Mouse (Mus musculus) embryonic facial prominence, embryonic 13.5 days (tissue): ENCODE measurements around the gene Kcne3. TPM values are rescaled to one million over a fixed set of nuclear protein-coding genes. Genes with fewer than 3 reads are reported as not detected.

Experiments
- ATAC-seq: fragments of 200-750 bp; cut with Nextera tagmentation; 2 replicates; pipeline ENCODE4 v1.8.0; 2017; ENCODE audit warnings: low read depth; ENCODE audit not compliant: insufficient number of reproducible peaks, insufficient read depth, low FRiP score, low TSS enrichment
- H3K27ac ChIP-seq: fragments of 300-500 bp; sonication (generic); 2 replicates; pipeline ENCODE4 v1.5.1; 2015; ENCODE audit warnings: moderate library complexity, mild to moderate bottlenecking, inconsistent platforms
- H3K27me3 ChIP-seq: fragments of 300-500 bp; sonication (generic); 2 replicates; pipeline ENCODE4 v1.6.1; 2015; ENCODE audit warnings: mild to moderate bottlenecking, inconsistent platforms
- H3K36me3 ChIP-seq: fragments of 300-500 bp; sonication (generic); 2 replicates; pipeline ENCODE4 v1.6.1; 2015; ENCODE audit warnings: mild to moderate bottlenecking, inconsistent platforms
- H3K4me1 ChIP-seq: fragments of 300-500 bp; sonication (generic); 2 replicates; pipeline ENCODE4 v1.6.1; 2015; ENCODE audit warnings: inconsistent platforms
- H3K4me2 ChIP-seq: fragments of 300-500 bp; sonication (generic); 2 replicates; pipeline ENCODE4 v1.6.1; 2015; ENCODE audit warnings: moderate library complexity, mild to moderate bottlenecking, inconsistent platforms
- H3K4me3 ChIP-seq: fragments of 300-500 bp; sonication (generic); 2 replicates; pipeline ENCODE4 v1.5.1; 2015; ENCODE audit warnings: mild to moderate bottlenecking, inconsistent platforms
- H3K9ac ChIP-seq: fragments of 300-500 bp; sonication (generic); 2 replicates; pipeline ENCODE4 v1.6.1; 2015; ENCODE audit warnings: mild to moderate bottlenecking, inconsistent platforms
- H3K9me3 ChIP-seq: fragments of 300-500 bp; sonication (generic); 2 replicates; pipeline ENCODE4 v1.6.1; 2016; ENCODE audit warnings: inconsistent platforms
- WGBS: fragments of 180-500 bp; shearing (Covaris S2); methylation state at CpG from one replicate; pipeline ENCODE4 v1.1.7; 2015; ENCODE audit warnings: mixed read lengths; 5-methylcytosine and 5-hydroxymethylcytosine counted together
- polyA plus RNA-seq: library from polyadenylated mRNA; unstranded; fragments of >200 nt; fragmentation: Nextera tagmentation; extraction: Ambion mirVana; gene quantifications from 2 replicates; pipeline ENCODE4 v1.2.1, GENCODE M21; 2015

The Kcne3 gene
- polyA plus RNA-seq, 1 experiment from 2014 or later, result 16.2 TPM

DNA sequence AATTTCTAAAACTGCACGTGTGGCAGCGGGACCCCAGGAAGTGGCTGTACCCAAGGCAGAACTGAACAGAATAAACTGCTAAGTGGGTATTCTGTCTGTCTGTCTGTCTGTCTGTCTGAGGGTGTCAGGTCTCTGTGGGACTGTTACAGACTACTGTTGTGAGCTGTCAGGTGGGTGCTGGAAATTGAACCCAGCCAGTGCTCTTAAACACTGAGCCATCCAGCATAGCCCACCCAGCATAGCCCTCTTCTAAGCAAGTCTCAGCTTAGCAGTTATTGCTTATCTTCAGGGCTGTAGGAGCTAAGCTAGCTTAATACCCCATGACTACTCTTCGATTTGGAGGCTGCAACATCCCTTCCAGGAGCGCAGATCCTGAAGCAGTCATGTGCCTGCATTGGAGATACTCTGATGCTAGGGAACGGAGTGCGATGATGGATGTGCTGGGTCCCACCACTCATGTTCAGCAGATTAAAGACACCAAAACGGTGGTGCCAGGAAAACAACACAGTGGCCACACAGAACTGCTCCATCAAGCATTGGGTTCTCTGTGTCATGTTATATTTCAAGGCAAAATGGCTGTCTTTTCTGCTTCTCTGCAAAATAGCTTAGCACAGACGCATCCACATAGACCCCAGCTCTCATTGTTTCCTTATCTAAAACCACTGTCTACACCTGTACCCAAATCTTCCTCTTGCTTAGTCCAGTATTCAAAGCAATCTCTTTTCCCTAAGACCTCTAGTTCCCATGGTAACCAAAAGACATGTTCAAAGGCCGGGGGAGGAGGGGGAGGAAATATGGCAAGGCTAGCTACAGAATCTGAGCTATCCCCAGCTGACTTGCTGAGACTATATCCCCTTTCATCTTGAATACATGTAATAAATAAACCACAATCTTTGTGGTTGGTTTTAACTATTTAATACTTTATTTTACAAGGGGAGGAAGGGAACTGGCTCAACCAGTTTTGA, 40.6 kb downstream of the Kcne3 start:
- Histone ChIP-seq H3K4me3 (no peak overlapping the region), H3K9ac (no peak overlapping the region), H3K27ac (no peak overlapping the region), H3K36me3 (no peaks in the 10 kb centered on the region), H3K27me3 (no peaks in the 10 kb centered on the region), H3K9me3 (no peaks in the 10 kb centered on the region), H3K4me2 (no peak overlapping the region), H3K4me1 (peaks cover 4% of the 10 kb centered on the region; the same call in 1 of the 2 replicates)
- ATAC-seq, result no peak
- WGBS, result 71% methylated on average over 9 of the region's 9 CpGs

DNA sequence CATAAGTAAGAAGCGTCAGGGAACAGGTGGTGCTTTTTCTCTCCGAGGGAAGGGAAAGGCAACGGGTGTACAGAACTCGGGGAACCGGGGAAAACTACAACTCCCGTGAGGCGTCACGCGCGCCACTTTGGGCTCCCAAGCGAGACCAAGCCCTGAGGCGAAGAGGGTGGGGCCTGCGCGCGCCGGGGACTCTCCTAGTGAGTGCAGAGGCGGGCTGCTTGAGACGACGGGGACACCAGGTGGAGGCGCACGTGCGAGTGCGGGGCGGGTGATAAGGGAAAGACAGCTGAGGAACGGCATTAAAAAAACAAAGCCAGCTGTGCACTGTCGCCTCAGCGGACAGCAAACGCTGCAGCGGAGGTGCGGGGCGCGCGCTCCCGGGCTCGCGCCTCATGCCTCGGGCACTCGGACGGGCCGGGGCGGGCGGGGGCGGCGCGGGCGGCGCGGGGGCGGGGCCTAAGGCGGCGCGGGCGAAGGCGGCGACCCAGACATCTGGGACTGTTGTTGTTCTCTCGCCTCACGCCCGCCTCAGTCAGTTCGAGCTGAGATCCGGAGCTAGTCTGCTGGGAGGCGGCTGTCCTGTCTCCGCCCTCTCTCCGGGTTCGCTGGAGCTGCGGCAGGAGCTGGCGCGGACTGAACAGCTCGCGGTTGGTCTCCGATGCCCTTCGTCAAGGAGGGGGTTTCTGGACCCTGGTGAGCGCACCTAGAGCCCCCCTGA, 51.0 kb downstream of the Kcne3 start, which contains the start of gene Pgm2l1:
Gene Pgm2l1 (plus strand): TSS at position 237 of the 718 bp plus-strand sequence.
- peak within 1 kb of the TSS; percentile 70 for H3K4me3 ChIP-seq
- under 1% methylated on average over 67 of the region's 72 CpGs for WGBS
- ATAC-seq, result peak; percentile 96
- no peaks in the 10 kb centered on the region for H3K36me3 ChIP-seq
- peak within 1 kb of the TSS; percentile 90 for H3K27ac ChIP-seq
- H3K4me2 ChIP-seq, result peak within 1 kb of the TSS; percentile 98
- no peaks in the 10 kb centered on the region for H3K9me3 ChIP-seq
- H3K4me1 ChIP-seq, result peaks cover 12% of the 10 kb centered on the region; the same call in 1 of the 2 replicates
- no peaks in the 10 kb centered on the region for H3K27me3 ChIP-seq
- H3K9ac ChIP-seq, result peak within 1 kb of the TSS; percentile 83

DNA sequence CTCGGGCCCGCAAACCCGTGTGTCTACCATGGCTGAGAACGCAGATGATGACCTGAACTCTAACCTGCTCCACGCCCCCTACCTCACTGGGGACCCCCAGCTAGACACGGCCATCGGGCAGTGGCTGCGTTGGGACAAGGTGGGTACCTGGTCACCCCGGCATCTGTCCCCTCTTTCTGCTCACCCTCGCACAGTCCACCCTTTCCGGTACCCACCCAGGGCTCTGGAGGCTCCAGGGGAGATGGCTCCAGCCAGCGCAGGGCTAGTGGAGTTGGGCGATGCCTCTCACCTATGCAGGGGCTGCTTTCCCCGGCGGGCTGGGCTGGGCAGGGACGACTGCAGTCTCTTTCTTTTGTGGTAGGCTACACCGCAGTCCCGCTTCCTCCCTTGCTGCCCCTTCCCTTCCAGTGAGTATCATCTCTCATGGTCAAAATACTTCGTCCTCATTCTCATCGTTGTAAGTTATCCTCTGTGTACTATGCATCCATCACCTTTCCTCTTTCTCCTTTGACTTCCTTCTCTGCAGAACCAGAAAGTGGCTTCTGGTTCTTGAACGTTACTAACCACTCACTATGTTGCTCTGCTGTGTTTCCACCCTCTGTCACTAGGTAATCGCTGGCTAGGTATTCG, 51.7 kb downstream of the Kcne3 start:
- ATAC-seq, result peak; percentile 33; the same call in 1 of the 2 replicates
- H3K27ac ChIP-seq, result peak overlapping the region; percentile 90
- peak overlapping the region; percentile 98 for H3K4me2 ChIP-seq
- H3K4me3 ChIP-seq, result peak overlapping the region; percentile 70
- H3K9ac ChIP-seq, result peak overlapping the region; percentile 83
- under 1% methylated on average over 23 of the region's 23 CpGs for WGBS
- H3K9me3 ChIP-seq, result no peaks in the 10 kb centered on the region
- H3K4me1 ChIP-seq, result peaks cover 12% of the 10 kb centered on the region; the same call in 1 of the 2 replicates
- no peaks in the 10 kb centered on the region for H3K27me3 ChIP-seq
- H3K36me3 ChIP-seq, result no peaks in the 10 kb centered on the region

DNA sequence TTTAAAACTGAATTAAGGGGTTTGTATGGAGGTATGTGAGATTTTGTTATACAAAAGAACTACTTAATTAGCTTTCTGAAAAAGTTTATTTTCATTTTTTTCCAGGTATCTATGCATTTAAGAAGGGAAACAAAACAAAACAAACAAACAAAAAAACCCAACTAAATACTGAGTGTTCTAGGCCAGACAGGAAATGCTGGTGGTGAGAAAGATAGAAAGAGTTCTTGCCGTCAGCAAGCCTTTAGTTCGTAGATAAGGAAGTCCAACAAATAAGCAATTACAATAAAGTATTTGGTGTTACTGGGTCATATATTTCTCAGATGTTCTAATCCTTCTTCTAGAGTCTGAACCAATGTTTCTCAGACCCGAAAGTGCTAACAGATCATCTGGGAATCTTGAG, 52.7 kb downstream of the Kcne3 start:
- H3K4me2 ChIP-seq, result peak overlapping the region; percentile 98
- H3K27ac ChIP-seq, result no peak overlapping the region
- 55% methylated on average over 3 of the region's 3 CpGs for WGBS
- H3K4me3 ChIP-seq, result peak overlapping the region; percentile 70
- peaks cover 12% of the 10 kb centered on the region; the same call in 1 of the 2 replicates for H3K4me1 ChIP-seq
- peak overlapping the region; percentile 56; the same call in 1 of the 2 replicates for H3K9ac ChIP-seq
- ATAC-seq, result no peak
- no peaks in the 10 kb centered on the region for H3K9me3 ChIP-seq
- H3K36me3 ChIP-seq, result no peaks in the 10 kb centered on the region
- no peaks in the 10 kb centered on the region for H3K27me3 ChIP-seq

DNA sequence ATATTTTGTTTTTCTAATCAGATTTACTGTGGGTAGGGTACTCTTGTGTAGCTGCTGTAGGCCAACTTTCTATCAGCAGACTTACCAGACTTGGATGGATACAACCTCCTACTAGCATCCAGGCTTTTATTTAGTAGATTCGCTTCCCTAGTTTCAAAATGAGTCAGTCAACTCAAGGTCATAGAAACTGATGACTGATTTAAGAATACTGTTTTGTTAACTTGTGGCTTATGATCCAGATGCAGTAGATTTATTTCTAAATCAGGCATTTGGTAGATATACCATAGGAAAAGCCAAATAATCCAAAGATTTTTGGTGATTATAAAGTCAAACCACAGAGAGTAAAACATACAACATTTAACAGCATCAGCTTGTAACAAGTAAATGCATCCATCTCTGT, 54.3 kb downstream of the Kcne3 start:
- no peak overlapping the region for H3K27ac ChIP-seq

GRCm38 (mm10) chr7:100231661-100232060, 55.4 kb downstream of the Kcne3 start:
- Histone ChIP-seq H3K27ac (no peak overlapping the region), H3K36me3 (no peaks in the 10 kb centered on the region), H3K4me1 (peaks cover 14% of the 10 kb centered on the region; the same call in 1 of the 2 replicates), H3K4me3 (no peak overlapping the region), H3K4me2 (no peak overlapping the region), H3K27me3 (no peaks in the 10 kb centered on the region), H3K9me3 (no peaks in the 10 kb centered on the region), H3K9ac (no peak overlapping the region)
- no peak for ATAC-seq
- WGBS, result 22% methylated on average over 1 of the region's 1 CpGs

More for the DNA sequence above, 54.3 kb downstream of the Kcne3 start:
- Histone ChIP-seq H3K4me1 (peaks cover 14% of the 10 kb centered on the region; the same call in 1 of the 2 replicates), H3K27me3 (no peaks in the 10 kb centered on the region), H3K9ac (no peak overlapping the region), H3K9me3 (no peaks in the 10 kb centered on the region), H3K4me3 (no peak overlapping the region), H3K4me2 (no peak overlapping the region), H3K36me3 (no peaks in the 10 kb centered on the region)
- WGBS, result 81% methylated on average over 1 of the region's 1 CpGs
- no peak for ATAC-seq

- no peaks in the 10 kb centered on the region for H3K27me3 ChIP-seq
- H3K9me3 ChIP-seq, result no peaks in the 10 kb centered on the region
- peaks cover 6% of the 10 kb centered on the region; the same call in 1 of the 2 replicates for H3K4me1 ChIP-seq
- H3K27ac ChIP-seq, result no peak overlapping the region
- H3K9ac ChIP-seq, result no peak overlapping the region
- ATAC-seq, result no peak
- no peaks in the 10 kb centered on the region for H3K36me3 ChIP-seq
- H3K4me2 ChIP-seq, result no peak overlapping the region
- H3K4me3 ChIP-seq, result no peak overlapping the region
Measured at GRCm38 (mm10) chr7:100233681-100234080, 57.4 kb downstream of the Kcne3 start.

Other genes starting within 250 kb of the Kcne3 start
- 6.6 and 7.9 TPM in 2 replicates for gene Rnf169, start 196.1 kb upstream of the Kcne3 start, polyA plus RNA-seq
- gene Chrdl2, start 170.3 kb upstream of the Kcne3 start, polyA plus RNA-seq, result 1.1 and 2.2 TPM in 2 replicates
- 74.2 and 75.1 TPM in 2 replicates for gene Pold3, start 54.9 kb upstream of the Kcne3 start, polyA plus RNA-seq
- 24.0 and 26.8 TPM in 2 replicates for gene Lipt2, start 17.2 kb upstream of the Kcne3 start, polyA plus RNA-seq
- gene Pgm2l1, start 50.9 kb downstream of the Kcne3 start, polyA plus RNA-seq, result 6.8 and 8.2 TPM in 2 replicates
- gene P4ha3, start 109.0 kb downstream of the Kcne3 start, polyA plus RNA-seq, result 23.6 and 32.6 TPM in 2 replicates
- gene C2cd3, start 195.7 kb downstream of the Kcne3 start, polyA plus RNA-seq, result 30.2 and 32.0 TPM in 2 replicates
- gene Ppme1, start 195.8 kb downstream of the Kcne3 start, polyA plus RNA-seq, result 51.7 and 56.0 TPM in 2 replicates